Mouse (Mus musculus) urinary bladder, postnatal 25 days (tissue): ENCODE measurements around the gene Btbd9.

ENCODE experiments used
- DNase-seq: peaks from one replicate; pipeline ENCODE4 v3.0.0; 2022; ENCODE audit warnings: low spot score

Btbd9 gene

GRCm38 (mm10) chr17:30452363-30452762, 123.9 kb downstream of the Btbd9 start:
- no peak for DNase-seq

GRCm38 (mm10) chr17:30448562-30448961, 127.7 kb downstream of the Btbd9 start:
- no peak for DNase-seq

DNA sequence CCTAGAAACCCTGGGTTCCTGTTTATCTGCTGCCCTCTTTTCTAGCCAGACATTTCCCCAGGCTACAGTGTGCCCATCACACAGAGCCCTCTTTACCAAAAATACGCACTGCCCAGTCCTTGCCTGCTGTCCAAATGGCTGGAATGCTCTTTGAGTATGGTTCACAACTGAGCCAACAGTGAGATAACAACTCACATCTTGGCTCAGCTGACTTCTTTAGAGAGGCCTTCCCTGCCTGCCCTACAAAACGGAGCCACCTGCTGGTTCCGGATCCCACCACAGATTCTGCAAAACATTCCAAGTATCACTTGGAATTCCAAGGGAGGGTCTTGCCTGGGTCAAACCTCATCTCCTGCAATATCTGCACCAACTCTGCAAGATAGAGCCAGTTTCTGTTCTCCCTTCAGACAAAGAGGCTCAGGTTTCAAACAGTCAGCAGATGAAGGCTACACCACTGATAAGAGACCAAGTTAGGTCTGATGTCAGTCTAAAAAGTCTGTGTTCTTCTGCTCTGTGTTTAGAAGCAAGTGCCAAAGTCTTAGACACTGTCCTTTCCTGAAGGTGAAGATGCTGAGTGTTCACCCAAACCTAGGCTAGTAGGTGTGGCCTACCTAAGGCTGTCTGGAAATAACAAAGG, 130.4 kb downstream of the Btbd9 start:
- no peak for DNase-seq

GRCm38 (mm10) chr17:30439702-30440101, 136.6 kb downstream of the Btbd9 start:
- no peak for DNase-seq

GRCm38 (mm10) chr17:30438786-30439185, 137.5 kb downstream of the Btbd9 start:
- no peak for DNase-seq

DNA sequence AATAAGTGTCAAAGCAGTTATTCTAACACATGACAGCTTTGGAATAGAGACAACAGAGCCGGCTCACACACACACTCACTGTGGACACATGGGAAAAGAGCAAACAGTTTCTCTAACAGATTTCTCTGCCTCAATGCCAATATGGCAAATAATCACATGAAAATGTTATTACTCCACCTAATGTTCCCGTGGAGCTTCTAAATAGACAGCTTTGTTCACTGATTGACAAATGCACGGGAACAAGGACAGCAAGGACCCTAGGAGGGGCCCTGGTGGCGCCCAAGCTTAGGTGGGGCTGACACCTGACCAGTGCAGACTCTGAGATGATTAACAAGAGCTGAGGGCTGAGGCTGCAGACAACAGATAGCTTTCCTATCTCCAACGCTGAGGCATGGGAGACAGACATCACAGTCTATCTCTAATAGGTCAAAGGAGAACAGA, 140.2 kb downstream of the Btbd9 start:
- no peak for DNase-seq

- no peak for DNase-seq
Measured at GRCm38 (mm10) chr17:30435478-30435877, 140.8 kb downstream of the Btbd9 start.

DNA sequence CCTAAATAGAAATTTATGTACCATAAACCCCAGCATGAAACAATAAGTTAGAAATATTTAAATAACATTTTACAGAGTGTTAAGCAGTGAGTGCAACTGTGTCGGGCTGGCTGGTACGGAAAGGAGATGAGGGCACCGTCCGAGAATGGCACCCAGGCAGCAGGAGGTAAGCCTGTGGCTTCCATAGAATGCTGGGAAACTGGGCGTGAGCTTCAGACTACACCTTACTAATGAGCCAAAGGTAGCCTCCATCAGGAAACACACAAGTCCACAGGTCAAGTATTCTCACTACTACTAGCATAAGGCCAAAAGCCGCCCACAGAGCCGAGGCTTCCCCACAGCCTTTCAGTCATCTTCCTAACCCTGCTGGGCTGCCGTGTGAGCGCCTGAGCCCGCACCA, 144.2 kb downstream of the Btbd9 start:
- DNase-seq = no peak

DNA sequence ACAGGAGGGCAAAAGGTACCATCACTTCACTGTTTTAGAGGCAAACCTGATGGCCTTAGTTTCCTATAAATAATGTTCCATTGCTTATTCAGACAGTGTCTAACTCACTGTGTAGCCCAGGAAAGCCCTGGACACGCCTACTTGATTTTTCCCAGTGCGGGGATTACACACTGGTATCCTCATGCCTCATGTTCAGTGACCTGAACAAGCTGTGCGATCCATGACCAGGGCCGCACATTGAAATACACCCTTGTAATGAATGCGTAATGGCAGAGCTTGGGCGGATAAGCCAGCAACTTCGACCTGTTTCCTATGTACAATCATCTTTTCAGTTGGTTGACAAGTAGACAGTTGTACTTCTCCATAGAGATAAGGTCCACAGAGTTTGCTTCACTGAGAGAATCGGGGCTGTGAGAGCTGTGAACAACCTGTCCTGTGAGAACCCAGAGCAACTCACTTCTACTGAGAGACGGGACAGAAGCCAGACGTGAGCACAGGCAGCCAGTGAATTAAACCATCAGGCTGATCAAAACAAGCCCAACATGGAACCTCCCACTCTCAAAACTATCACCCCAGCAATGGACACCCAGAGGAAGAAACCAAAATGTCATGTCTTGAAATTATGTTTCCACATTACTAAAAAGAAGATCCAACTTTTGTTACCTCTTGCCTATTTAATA, 145.2 kb downstream of the Btbd9 start:
- no peak for DNase-seq

DNA sequence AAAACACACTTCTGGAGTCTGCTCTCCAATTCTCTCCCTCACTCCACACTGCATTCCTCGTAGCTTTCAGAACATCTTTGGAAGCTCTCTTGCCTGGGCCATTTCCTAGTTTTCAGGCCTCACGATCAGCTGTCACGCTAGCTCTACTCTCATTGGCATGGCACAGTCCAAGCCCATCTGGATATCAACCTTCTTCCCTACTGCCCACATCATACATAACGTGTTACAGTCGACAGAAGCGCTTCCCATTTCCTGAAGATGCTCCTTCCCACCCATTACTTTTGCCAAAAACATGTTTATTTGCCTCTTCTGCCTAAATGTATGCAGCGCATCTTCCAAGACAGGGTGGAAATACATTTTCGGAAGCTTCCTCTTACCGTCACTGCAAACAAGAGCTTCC, 147.6 kb downstream of the Btbd9 start:
- DNase-seq = no peak

GRCm38 (mm10) chr17:30423256-30423852, 152.9 kb downstream of the Btbd9 start:
- DNase-seq = no peak

- DNase-seq = no peak
Measured at GRCm38 (mm10) chr17:30422278-30422677, 154.0 kb downstream of the Btbd9 start.

- no peak for DNase-seq
Measured at GRCm38 (mm10) chr17:30421256-30421655, 155.0 kb downstream of the Btbd9 start.

DNA sequence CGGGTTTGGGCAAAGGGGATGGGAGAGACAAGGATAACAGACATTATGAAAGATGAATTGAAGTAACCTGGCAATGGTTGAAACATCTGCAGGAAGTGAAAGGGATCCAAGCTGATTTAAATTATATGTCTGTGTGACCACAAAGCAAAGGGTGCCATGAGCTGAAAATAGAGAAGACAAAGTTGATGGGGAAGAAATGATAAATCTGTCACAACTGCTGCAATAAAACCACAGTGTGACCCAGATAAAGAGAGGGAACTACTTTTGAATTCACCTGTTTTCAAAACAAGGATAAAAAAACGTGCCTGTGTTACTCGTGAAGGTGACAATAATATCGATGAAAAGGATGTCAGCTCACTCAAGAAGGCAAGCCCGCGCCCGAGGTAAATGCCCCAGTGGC, 156.8 kb downstream of the Btbd9 start:
- no peak for DNase-seq

- no peak for DNase-seq
Measured at GRCm38 (mm10) chr17:30418510-30418909, 157.8 kb downstream of the Btbd9 start.

- no peak for DNase-seq
Measured at GRCm38 (mm10) chr17:30417106-30417505, 159.2 kb downstream of the Btbd9 start.

DNA sequence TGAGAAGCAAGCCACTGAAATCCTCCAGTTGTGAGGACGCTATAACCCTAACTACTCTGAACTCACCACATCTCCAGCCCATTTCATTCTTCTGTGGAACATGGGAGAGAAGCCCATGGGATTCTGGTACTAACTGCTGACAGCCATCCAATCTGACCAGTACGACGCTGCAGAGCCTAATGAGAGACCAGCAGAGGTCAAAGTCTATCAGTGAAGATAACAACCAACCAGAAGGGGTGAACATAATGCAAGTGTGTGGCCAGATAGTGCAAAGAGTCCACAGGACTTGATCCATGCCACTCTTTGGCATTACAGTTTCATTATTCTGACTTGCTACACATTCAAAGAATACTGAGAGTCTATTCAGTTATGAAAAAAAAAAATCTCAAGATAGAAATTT, 160.6 kb downstream of the Btbd9 start:
- DNase-seq = no peak

DNA sequence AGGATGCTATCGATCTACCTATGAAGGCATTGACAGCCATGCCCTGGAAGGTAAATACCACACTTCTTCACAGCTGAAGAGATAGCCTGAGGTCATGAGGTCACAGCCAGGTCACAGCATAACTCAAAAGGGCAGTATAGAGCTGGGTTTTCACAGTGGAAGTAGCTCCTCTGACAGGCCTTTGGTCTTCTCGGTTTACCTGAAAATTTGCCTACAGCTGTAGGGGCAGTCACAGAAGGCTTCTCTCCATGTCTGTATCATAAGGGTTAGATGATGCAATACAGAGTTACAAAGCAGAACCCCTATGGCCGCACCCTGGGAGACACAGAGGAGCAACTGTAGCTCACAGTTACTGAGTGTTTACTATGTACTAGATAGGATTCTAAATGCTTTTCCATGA, 163.3 kb downstream of the Btbd9 start:
- no peak for DNase-seq

- DNase-seq = no peak
Measured at GRCm38 (mm10) chr17:30406002-30406401, 170.3 kb downstream of the Btbd9 start.

DNA sequence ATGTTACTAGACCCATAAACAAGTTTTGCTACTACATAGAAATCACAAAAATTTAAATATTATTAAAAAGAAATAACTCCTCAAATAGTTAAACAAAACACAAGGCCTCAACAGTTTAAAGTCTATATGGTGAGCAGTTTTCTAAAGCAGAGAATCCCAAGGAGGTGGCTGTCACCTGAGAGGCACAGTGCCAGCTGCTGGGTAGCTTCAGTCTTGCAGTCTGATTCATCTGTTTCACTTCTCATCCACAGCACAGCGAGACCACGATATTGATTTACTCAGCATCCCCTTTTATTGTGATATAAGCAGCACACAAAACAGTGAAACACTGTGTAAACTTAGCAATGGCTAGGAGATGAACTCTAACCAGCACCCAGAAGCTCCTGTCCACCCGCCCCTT, 173.4 kb downstream of the Btbd9 start:
- DNase-seq = no peak

GRCm38 (mm10) chr17:30395261-30395660, 181.0 kb downstream of the Btbd9 start:
- DNase-seq = no peak

GRCm38 (mm10) chr17:30392031-30392430, 184.3 kb downstream of the Btbd9 start:
- DNase-seq = no peak

GRCm38 (mm10) chr17:30391220-30391619, 185.1 kb downstream of the Btbd9 start:
- DNase-seq = no peak

DNA sequence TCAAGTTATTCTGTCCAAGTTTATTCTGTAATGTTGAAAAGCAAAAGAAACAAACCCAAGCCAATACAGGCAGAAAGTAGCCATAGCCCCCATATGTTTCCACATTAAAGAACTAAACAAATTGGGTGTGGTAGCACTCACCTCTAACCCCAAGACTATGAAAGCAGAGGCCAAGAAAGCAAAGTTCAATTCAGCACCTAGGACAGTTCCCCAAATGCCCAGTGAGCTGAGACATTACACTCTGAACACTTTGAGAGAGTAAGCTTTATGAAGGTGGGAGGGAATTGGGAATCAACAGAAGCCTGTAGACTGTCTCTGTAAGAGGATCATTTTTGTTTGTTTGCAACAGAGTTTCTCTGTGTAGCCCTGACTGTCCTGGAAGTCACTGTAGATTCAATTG, 186.6 kb downstream of the Btbd9 start:
- DNase-seq = no peak
